Mouse (Mus musculus) retina, adult 2 months (tissue): ENCODE measurements at regions not wholly inside any gene's neighbourhood (a gene's known extent, or its start where the extent isn't known, plus 50 kb on each side); places are given as distances from the start of the nearest gene placed in this dataset.
A peak's percentile ranks its signal among the peaks of the same experiment; 100 is the strongest.

Experiments
- DNase-seq: peaks from one replicate; pipeline ENCODE4 v3.0.0-alpha.2; 2012; ENCODE audit warnings: low read depth, low spot score

DNA sequence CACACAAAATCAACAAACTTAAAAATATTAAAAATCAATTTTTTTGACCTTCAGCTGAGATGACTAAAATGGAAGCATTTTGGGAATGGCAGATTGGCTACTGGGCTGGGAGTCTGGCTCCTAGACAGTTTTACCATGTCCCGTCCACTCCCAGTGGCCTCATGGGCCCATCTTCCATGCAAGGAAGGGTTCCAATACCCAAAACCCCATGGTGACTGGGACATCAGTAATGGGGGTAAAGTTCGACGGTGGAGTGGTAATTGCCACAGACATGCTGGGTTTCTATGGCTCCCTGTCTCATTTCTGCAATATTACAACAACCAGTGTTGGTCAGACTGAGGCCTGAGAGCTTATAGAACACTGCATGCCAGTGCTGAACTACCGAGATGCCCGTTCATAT lies 82.2 kb downstream of the Il20rb start:
- DNase-seq, result no peak

DNA sequence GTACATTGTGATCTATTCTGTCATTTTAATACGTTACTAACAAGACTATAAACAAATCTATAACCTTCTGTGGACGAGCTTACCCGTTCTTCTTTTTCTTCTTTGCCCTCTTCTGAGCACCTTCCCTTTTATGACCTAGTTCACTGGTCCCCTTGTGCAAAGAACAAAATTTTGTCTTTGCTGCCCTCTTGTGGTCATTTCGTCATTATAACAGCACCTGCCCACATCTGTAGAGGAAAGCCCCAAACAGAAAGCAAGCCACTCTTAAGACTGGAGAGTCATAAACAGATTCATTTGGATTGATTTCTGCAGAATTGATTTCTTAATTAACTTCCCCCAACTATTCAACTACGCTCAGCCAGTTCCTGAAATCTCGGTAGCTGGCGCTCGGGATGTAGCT lies 86.2 kb downstream of the Il20rb start:
- peak; percentile 38 for DNase-seq

DNA sequence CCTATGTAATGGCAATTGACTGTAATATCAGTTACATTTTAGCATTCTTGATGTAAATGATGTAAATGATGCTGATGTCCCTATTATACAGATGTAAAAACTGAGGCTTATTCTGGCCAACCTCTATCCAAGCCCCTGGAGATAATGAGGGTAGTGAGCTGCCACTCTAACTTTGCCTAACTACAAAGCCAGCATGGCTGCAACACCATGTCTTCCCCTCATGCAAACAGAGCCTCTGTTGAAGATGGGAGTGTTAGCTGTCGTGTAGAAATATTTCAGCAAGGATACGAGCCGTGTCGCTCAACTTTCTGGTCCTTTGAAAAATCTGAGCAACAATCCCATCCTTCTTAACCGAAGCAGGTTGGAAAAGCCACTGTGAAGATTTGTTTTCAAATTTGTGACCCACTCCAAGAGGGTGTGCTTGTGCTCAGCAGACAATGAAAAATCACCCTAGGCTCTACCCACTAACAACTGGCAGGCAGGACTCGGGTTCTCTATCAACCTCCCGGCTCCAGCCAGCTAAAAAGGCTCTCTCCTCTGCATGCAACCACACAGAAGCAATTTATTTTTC lies 90.2 kb downstream of the Il20rb start:
- DNase-seq, result no peak

DNA sequence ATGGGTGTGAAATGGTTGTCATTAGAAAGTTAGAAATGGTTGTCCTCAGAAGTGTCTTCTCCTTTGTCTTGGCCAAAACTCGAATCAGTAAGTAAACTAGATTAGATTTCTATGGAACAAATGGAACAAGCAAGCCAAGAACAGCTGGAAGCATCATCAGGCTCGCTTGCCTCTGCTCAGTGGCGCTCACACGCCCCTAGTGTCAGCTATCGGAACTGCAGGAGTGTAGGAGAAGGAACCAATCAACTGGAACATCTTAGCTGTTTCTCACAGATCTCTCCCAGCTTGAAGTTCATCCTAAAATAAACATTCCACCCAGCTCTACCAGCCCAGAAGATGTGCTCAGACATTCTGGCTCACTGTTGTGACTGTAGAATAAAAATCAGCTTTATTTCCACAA lies 90.9 kb downstream of the Il20rb start:
- DNase-seq, result peak; percentile 20

DNA sequence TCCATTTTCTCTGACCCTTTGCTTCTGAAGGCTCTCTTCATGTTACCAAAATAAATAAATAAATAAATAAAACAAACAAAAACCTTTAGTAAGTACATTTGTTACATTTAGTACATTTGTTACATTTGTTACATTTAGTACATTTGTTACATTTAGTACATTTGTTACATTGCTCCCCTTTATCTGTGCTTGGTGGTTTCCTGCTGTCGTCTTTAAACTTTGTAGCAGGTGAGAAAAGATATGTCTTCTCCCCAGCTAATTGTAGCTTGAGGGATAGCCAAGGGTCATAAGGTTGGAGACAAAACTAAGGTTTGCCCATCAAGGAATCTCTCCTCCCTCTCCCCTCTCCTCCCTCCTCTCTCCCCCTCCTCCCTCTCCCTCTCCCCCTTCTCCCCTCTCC lies 92.0 kb downstream of the Il20rb start:
- DNase-seq, result no peak

DNA sequence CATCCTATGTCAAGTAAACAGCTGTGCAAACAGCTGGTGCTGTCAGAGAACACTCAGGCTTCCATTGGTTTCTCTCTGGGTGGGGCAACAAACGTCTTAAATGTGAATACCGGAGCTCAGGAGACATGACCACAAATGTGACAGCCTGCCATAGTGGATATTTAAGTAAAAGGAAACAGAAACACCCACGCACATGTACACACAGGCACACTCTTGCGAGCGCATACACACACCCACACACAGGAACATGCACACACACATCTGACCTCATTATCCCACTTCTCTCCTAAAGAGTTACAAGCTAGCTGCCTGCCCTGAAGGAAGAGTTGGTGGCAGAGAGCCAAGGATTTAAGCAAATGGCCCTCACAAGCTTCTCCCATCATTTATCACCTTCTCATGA lies 92.4 kb downstream of the Il20rb start:
- no peak for DNase-seq

DNA sequence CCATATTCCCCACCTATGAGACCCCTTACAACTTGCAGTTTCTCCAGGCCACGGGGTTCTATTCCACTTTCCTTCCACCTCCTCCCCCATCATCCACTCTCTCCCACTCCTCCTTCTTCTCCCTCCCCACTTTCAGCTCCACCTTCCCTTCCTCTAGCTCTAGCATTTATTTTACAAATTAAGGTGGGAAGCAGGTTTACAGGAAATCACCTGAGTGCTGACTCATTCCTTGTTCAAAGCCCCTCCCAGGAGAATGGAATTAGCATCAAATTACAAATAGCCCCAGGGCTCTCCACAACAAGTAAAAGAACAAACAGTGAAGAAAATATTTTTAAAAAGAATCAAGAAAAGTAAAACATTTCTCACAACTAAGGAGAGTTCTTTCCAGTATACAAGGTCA lies 94.3 kb downstream of the Il20rb start:
- no peak for DNase-seq

DNA sequence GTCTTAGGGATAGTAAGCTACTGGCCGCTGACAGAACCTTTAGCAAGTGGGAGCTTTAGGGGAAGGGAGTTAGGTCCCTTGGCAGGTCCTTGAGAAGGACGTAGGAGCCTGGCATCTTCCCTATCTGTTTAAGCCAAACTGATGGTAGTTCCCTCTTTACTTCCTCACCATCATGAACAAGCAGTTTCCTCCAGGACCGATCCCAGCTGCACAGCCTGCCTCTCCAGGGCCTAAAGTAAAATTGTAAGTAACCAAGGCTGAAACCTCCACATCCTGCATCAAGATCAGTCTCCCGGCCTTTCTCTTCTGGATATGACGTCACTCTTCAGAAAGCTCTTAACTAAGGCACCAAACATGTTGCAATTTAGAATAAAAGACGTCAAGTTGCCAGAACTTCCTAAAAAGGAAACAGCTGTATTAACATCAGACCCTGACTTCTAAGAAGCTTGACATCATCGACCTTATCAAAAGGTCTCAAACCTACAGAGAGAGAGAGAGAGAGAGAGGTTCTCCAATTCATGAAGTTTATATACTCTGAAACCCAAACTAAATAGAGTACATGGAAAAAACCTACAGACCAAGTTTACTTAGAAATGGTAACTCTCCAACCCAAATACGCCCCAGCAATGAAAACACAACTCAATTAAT lies 94.9 kb downstream of the Il20rb start:
- no peak for DNase-seq

DNA sequence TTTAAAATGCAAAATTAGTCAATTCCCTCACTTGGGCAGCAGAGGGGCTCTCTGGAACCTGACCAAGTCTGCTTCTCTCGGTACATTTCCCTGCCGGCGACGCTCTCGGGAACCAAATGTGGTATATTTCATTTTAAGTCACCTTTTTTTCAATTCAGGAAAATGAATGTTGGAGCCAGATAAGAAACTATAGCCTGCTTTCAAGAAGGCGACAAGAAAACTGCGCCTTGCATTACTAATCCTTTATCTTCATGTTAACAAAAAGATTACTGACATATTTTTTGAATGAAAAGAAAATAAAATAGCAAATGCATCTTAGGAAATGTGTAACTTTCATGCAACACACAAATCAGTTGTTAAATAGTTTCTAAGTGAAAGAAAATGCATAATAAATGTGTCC lies 98.2 kb downstream of the Il20rb start:
- no peak for DNase-seq

DNA sequence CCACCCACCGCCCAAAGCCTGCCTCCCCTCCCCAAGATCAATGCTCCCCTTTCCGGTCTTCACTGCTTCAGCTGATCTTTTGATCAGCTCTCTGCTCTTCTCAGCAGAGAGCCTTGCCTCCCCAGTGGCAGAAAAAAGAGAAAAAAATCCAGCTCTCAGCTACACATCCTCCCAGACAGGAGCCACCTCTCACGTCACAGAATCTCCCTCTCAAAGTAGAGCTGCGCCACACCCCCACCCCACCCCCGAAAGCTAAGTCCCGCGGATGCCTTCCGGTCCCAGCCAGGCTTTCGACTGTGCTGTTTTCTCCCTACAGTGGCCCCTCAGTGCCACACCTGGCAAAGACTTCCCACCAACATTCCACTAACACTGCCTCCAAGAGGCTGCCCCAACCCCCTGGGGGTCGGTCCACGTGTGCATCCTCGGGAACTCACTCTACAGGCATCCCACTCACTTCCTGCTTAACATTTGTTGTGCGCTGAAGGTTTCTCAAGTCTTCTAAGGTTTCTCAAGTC lies 99.4 kb downstream of the Il20rb start:
- DNase-seq, result no peak

DNA sequence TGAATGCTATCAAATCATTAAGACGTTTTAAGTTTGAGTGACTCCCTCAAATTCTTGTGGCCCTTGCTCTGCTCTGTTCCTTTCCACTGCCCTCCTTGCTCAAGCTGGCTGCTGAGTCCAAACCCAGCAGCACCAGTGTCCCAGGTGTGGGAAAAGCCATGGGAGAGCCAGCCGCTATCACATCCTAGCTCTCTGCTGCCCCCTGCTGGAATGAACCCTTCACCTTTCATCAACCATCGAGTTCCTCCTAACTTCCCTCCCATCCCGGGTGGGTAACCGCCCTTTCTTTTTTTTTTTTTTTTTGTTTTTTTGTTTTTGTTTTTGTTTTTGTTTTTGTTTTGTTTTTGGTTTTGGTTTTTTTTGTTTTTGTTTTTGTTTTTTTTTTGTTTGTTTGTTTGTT lies 104.1 kb downstream of the Il20rb start:
- DNase-seq, result no peak

DNA sequence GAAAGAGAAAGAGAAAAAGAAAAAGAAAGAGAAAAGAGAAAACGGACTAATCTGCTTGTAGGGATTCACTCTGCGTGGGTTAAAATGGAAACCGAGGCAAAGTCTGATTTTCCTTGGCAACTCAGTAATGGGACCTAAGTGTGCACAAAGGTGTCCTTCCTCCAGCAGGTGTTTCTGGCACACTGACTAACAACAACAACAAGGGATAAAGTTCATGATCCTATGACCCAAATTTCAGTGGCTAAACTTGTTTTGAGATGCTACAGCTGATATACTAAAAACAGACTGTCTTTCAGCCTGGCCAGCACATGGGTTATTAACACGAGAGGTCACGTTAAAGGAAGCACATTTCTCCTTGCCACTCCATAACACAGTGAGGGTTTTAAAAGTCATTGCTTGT lies 116.7 kb downstream of the Il20rb start:
- no peak for DNase-seq

DNA sequence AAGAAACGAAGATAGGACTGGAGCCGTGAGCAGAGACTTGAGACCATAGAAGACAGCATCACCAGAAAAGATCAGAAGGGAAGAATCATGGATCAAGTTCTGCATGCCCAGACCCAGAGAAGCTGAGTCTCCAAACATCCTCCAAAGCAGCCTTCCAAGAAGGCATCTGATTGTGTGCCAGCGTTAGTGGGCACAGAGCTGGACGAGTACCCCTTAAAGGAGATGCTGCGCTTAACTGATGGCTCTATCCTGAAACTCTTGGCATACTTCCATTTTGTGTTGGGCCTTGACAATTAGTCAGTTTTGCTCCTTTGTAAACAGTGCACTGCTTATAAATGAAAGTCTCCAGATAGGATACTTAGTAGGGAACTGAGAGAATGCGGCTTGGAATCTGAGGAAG lies 119.8 kb downstream of the Il20rb start:
- no peak for DNase-seq

DNA sequence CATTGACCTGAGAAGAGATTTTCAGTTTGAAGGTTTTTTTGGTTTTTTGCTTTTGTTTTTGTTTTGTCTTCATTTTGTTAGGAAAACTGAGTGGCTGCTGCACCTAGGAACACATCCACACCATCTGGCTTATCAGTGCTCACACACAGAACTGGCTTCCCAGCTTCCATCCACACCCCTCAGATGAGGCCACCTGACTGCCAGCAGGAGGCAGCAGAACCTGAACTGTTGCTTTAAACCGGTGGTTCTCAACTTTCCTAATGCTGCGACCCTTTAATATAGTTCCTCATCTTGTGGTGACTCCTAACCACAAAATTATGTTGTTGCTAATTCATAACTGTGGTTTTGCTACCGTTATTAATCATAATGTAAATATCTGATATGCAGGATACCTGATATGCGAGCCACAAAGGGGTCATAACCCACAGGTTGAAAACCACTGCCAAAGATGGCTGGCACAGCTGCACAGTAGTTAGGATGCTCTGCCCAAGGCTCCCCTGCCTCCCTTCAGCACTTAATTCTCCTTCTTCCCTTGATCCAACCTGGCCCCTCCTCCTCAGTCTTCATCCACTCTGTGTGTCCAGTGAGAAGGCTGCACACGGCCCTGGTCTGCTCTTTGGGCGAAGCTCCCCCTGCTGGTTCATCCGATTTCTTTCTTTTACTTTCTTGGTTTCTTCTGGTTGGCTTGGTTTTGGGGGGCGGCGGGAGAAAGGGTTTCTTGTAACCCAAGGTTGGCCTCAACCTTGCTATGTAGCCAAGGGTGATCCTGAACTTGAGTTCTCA lies 126.5 kb downstream of the Il20rb start:
- peak; percentile 4 for DNase-seq

DNA sequence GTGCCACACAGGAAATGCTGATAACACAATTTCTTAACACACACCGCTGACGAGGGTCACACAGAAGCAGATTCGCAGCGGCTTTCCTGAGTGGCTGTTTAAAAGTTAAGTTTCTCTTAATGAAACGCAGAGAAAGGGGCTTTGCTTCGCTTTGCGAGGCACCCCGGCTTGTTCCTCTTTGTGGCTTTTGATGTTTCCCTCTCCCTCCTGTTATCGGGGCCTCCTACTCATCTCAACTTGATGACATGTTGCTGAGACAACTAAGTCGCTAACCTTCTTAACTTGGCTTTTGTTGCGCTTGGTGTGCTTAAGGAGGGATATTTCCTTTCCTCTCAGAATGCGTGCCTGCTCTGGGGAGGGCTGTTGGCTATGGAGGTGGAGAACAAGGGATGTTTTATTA lies 129.0 kb downstream of the Il20rb start:
- DNase-seq, result no peak

DNA sequence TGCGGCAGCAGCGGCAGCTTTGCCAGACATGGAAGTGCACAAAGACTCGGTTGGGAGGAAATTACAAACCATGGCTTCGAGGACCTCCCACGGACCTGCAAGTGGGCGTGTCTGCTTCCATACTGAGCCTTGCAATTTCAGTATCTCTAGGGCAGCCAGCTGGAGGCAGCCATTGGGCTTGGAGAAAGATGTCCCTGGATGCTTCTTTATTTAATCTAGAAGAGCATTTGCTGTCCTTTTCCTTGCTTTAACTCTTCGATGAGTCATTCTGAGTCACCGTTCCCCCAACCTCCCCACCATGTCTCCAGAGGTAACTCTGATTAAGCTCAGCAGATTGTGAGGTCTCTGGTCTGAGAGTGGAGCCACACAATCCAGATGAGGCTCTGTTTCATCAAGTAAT lies 145.8 kb downstream of the Il20rb start:
- DNase-seq, result no peak

DNA sequence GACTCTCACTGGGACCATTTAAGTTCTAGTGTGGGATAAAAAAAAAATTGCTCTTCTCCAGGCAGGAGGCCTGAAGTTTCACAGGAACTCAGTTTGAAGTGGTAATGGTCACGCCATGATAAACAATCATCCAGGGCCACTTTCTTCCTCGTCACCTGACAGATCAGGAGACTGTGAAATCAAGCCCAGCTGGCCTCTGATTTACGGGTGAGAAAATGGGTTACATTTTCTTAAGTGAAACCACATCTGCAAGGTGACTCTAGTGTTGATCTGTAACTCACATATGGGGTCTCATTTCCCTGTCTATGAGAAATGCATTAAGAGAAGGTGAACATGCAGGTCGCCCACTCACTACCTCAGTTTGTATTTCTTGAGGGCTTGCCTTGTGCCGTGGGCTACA lies 178.8 kb downstream of the Il20rb start:
- no peak for DNase-seq

DNA sequence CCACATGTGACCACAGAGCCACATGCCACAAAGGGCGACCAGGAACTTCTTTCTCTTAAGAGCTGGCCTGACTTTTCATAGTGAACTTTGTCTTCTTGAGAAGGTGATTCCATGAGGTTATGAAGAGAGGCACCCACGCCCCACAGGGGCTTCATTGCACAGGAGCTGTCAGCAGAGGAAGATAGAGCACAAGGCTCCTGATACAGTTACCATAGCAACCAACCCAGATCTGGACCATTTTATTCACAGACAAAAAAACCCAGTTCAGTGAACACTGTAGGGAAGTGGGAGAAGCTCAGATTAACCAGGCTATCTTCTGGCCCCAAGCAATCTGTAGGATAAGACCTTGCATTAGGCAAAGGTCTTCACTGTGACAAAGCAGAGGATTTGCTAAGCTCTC lies 179.2 kb downstream of the Il20rb start:
- DNase-seq, result no peak

DNA sequence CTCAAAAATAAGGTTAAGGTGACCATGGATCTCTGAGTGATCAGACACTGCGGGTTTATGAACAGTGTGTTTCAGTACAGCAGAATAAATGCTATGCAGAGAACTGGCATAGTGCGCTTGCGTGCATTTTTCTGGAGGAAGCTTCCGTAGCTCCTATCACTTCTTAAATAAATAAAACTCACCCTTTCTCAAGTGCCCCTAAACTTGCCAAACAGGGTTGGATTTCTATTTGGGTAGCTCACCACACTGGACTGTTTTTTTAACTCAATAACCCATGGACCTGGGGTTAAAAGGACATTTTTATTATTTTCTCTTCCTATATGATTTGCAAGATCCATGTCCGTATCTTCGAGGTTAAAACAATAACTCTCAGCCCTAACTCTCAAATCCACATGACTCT lies 182.8 kb downstream of the Il20rb start:
- DNase-seq, result no peak

DNA sequence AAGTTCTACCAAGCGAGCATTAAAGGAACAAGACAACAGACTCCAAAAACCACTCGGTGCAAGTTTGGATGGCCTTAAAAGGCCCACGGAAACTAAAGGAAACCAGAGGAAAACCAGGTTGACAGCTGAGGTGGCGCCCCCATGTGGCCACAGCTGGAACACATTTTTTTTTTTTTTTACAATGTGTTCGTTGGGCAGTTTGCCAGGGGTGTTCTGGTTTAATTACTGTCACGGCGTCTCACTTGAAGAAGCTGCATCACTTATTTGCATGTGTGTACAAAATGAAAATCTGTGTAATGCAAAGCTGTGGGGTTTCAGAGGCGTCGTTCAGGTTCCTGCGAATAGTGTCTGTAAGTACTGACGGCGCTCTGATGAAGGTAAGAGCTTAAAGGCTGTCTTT lies 185.0 kb downstream of the Il20rb start:
- DNase-seq, result no peak

DNA sequence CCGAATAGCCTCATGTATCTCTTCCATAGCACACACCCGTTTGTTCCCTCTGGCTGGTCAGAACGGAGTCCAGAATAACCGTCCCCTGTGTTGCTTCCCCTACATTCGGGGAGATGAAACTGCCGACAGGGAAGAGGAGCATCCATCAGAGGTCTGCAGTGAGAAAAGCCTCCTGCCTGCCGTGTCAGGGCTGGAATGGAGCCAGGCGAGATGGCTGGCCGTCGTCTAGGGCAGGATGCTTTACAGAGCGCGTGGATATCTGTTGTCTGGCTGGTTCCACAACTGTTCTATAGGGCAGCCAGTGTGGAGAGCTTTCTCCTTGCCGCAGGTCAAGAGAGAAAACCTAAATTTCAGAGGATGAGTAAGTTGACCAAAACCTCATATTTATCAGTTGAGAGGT lies 209.2 kb downstream of the Il20rb start:
- DNase-seq, result no peak

DNA sequence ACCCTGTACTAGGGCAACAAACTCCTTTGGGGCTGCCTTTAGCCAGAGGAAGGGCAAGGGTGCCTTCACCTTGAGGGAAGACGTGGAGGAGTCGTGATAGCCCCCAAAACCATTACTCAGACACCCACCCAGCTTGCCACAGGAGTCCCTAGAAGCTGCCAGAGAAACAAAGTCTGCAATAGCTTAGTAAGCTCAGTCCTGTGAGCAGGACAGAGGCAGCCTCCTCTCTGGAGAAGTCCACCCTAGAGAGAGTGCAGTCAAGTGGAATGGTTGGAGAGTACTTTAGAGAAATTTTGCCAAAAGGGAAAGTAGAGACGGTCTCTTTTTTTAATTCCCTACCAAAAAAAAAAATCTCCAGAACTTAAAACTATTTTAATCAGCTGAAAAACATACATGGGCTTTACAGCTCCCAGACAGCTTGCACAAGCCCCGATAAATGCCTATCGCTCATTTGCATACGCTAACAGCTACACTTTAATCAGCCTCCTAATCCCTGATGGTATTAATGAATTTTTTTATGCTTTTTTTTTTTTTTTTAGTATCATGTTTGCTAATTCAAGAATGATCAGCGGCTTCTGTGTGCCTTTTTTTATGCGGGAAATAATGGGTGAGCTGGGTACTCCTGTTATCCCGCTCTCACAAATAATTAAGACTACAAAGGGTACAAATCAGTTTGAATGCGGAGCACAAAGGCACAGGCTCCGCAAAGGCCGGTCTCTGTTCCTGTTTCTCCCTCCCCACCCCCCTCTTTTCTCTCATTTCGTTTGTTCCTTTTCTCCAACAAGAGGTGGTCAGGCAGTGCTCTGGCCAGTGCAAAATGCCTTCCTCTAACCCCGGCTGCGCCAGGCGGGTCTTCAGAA lies 219.8 kb downstream of the Il20rb start:
- DNase-seq, result no peak
